Mouse (Mus musculus) naive thymus-derived CD4-positive, alpha-beta T cell, adult 2 months (primary cell): ENCODE measurements around the gene Hrh2.

Experiments
- DNase-seq: peaks from one replicate; pipeline ENCODE4 v3.0.0-alpha.2; 2011; ENCODE audit warnings: low read depth

Gene Hrh2

DNA sequence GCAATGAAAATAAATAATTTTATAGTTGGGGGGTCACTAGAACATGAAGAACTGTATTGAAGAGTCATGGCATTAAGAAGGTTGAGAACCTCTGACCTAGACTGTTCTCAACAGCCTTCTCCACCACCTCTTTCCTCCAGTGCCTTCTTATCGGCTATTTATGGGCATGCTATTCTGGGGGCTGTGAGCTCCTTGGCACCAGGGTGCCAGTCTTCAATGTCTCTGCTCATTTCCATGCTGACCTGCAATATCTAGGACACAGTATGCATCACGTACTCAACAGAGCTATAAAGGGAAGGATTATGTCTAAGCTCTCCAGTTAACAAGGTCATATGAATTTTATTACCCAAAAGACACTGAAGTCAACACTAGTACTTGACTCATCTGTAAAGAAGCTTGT, 14.6 kb upstream of the Hrh2 start:
- DNase-seq, result no peak

DNA sequence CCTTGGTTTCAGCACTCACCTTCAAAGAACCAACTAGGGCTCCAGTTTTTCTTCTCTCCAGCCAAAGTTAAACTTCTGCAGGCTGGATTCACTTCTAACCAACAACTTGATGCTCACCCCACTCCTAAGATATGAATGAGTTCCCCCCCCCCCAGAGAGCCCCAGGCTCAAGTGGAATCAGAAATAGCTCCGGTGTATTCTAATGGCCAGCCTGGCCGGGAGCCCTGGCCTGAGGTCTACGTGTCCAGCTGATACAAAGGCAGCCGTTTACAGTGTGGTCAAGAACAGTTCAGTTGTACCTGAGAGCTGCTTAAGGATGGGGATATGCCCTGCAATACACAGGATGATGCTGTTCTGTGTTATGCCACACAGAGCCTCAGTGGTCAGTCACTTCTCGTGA, 13.3 kb upstream of the Hrh2 start:
- DNase-seq, result no peak

DNA sequence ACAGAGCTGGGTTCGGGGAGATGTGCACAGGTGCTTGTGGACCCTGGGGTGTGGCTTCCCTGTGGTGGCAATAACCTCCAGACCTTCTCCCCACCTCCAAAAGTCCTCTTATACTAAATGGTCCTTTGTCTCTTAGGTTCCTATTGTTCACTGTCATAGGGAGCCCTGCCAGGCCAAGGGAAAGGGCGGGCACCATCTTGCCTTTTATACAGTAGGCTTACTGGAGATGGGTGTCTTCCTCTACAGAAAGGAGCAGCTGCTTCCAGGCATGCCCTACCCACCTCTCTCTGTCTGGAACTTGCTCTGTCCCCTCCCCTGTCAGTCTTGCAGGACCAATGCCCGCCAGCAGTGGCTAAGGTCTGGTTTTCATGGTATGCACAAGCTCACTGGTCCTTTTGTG, 12.0 kb upstream of the Hrh2 start:
- no peak for DNase-seq

DNA sequence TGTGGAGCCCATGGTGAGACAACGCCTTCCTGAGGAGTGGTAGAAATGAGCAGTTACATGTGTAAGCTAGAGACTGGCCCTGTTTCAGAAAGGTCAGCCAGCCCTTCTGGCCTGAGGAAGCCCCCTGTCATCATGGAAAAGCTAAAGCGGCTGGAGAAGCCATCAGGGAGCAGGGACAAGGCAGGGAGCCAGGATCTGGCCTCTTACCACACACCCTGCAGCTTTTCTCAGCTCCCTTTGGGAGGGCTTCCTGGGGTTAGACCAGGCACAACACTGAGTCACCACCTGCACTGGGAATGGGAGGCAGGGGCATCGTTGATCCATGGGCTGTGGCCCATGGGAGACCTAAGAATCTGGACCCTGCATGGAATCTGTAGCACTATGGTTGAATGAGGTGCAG, 11.5 kb upstream of the Hrh2 start:
- no peak for DNase-seq

DNA sequence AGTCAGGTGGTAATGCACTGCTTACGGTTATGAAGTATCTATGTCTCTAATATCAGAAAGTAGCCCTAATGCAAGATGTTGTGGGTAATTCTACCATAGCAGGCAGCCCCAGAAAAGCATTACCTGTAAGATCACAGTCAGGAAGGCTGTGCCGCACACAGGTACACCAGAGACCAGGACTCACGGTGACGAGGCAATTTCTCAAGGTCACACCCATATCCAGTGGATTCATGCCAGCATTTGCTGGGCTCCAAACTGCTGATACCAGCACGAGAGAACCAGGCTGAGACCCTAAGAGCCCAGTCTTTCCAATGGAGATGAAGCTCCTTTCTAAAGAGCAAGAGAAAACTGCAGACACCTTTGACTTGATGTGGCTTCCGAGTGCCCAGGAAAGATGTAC, 10.6 kb upstream of the Hrh2 start:
- no peak for DNase-seq

DNA sequence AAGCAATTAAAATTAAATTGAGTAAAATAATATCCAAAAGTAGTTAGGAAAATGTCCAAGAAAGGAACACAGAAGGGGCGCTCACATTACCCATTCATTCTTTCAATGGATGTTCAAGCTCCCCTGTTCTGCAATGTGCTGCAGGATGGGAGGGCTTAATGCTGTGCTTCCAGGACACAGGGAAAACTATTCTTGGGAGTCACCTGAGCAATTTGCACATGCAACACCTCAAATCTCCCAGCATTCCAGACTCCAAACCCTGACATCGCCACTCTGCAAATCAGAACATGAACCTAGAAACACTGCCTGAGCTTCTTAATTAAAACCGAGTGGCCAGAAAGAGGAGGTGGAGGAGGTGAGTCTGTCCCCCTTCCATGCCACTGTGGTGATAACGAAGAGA, 10.0 kb upstream of the Hrh2 start:
- no peak for DNase-seq

DNA sequence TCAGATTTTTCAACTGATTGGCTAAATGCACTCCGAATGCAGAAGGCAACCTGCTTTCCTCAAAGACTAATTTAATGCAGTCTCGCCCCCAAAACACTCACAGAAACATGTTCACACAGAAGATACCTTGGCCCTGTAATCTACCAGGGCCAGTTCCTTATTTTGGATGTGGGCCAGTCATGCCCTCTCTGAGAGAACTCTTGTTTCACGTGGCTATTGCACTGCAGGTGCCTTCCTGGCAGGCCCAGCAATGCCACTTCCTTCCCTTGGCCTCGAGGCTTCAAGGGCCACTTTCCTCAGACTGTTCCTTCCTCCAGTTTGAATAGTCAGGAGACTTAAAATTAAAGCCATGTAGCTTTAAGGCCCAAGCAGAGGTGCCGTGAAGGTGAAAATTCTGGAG, 5.5 kb upstream of the Hrh2 start:
- no peak for DNase-seq

DNA sequence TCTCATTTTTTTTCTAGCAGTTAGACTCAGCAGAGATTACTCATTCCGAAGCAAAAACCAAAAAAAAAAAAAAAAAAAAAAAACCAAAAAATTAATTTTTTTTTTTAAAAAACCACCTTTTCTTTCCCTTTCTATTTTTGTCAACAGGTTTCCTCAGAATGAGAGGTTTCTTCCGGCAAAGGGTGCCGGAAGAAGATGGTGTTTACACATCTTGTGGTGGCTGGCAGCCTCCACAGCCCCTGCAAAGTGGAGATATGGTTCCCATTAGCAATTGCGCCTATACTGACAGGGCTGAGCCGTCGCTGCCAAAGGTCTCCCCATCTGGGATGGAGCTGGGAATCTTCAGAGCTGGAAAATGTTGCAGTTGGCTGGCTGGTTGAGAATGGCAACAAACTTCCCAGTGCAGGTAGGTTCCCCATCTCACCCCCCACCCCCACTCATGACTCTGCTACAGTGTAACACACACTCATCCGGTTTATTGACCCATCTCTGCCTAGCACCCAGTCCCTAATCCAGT, 3.7 kb upstream of the Hrh2 start:
- DNase-seq, result peak; percentile 69

DNA sequence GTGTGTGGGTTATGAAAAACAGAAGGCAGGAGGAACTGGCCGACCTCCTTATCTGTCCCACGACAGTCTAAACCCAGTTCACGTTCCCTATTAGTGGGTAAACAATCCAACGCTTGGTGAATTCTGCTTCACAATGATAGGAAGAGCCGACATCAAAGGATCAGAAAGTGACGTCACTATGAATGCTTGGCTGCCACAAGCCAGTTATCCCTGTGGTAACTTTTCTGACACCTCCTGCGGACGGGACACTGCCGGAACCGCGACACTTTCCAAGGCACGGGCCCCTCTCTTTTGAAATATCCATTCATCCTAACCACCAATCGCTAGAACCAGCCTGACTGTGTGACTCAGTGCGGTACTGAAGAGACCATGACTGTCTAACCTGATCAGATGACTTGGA, 2.0 kb upstream of the Hrh2 start:
- peak; percentile 92 for DNase-seq

DNA sequence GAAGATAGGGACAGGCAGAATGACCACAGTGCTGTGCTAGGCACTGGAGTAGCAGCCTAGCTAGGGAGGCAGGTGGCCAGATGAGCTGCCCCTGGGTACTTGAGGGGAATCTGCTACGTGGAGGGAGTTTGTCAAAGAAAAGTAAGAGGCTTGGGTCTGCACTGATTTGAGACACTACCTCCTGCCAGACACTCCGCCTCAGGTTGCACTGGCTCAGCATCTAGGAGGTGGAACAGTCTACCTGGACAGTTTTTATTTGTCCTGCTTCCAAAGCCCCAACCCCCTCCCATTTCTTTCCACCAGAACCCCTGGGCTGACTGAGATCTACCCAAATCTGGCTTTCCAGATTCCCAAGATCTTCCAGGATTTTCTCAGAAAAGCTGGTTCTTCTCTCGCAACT, 748 bp upstream of the Hrh2 start:
- no peak for DNase-seq

DNA sequence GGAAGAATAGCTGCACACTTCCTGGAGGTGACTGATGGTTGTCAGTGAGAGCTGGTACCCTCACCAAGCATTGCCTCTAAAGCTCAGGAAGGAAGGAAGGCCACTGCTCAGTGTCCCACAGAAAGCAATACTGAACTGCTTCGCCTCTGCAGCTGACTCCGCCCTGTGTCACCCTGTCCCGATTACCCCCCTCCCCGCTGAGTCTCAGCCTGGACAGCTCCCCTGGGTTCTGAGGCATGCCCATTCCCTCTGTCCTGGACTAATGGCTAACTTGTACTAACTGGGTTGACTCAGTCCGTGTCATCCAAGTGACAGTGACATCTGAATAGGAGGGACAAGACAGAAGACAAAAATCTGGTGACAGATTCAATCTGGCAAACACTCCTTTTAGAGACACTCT, 1.7 kb downstream of the Hrh2 start:
- no peak for DNase-seq

DNA sequence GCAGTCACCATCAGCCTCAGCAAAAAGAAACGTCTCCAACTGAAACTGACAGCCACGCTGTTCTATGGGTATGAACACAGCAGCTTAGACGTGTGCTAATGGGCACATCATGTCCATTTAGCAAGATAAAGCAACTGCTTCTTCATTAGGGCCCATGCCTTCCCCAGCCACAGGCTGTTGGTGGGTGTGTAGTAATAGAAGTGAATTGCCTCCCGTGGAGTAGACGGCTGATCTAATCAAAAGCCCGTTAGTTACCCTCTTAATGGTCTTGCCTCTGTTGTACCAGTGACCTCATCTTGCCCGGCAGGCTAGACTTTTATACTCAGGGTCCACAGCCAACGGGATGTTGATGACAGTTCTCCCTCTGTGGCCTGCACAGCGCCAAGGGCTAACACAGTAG, 7.1 kb downstream of the Hrh2 start:
- DNase-seq, result no peak

DNA sequence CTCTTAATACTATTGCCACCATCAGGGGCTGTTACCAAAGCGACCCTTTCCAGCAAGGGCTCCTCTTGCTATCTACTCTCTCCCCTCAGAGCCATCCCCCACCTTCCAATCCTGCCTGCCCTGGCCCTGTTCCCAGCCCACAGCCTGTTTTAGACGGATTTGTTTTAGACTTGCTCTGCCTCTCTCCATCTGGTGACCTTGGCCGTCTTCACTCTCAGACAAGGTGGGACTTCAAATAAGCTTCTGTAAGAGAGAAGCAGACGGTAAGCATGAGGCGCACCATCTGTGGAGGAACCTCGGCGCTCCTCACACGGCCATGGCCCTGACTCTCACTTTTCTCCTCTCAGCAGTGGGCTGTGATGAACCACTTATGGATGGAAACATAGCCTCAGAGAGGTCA, 10.5 kb downstream of the Hrh2 start:
- no peak for DNase-seq

DNA sequence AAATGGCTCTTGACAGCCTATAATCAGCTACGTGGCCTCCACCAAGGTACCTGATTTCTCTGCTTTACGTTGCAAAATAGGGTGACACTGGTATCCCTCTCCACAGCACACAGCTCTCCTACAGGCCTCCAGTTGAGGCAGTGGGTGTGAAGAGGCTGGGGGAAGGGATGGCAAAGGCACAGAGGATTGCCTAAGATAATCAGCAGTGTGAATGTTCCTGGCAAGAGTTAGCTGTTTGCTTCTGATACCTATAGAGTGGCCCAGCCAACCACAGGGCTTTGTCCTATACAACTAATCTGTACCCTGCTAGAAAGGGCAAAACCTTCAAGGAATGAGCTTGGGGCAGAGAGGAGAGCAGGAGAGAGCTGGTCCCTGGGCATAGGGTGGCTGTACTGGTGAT, 11.5 kb downstream of the Hrh2 start:
- DNase-seq, result no peak

DNA sequence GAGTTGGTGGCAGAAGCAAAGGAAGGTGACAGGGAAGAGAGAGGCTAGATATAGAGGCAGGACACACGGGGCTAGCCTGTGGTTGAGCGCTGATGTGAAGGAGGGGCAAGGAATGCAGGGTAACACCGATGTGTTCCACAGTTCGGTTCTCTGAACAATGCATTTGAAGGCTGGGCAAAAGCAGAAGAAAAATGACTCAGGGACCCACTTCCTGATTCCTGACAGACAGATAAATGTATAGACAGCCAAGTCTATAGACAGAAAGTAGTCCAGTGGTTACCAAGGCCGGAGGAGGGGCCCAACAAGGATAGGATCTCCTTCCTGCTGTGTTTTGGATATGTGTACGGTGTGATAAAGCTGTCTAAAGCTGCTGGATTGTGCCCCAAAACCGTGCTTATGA, 13.3 kb downstream of the Hrh2 start:
- no peak for DNase-seq

DNA sequence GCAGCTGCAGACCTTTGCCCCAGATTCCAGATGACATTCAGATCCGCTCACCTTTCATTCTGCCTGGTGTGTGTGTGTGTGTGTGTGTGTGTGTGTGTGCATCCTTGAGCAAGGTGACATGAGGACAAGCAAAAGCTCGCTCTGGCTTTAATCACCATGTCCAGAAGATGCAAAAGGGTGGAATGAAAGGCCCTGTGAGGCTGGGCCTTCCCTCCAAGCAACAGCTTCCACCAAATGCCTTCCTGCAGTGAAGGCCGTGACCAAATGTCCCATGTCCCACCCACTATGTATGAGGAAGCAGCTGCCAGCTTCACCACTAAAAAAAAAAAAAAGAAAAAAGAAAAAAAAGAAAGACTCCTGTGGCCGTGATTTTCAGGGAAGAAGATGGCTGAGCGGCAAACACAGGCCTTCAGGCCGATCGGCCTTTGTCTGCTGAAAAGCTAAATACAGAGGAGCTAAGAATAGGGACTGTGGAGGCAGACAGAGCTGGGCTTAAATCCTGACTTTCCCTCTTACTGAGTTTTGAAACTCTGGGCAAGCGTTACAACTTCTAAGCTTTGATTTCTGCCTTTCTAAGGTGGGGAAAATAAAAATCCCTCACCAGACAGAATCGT, 14.3 kb downstream of the Hrh2 start:
- DNase-seq, result no peak

DNA sequence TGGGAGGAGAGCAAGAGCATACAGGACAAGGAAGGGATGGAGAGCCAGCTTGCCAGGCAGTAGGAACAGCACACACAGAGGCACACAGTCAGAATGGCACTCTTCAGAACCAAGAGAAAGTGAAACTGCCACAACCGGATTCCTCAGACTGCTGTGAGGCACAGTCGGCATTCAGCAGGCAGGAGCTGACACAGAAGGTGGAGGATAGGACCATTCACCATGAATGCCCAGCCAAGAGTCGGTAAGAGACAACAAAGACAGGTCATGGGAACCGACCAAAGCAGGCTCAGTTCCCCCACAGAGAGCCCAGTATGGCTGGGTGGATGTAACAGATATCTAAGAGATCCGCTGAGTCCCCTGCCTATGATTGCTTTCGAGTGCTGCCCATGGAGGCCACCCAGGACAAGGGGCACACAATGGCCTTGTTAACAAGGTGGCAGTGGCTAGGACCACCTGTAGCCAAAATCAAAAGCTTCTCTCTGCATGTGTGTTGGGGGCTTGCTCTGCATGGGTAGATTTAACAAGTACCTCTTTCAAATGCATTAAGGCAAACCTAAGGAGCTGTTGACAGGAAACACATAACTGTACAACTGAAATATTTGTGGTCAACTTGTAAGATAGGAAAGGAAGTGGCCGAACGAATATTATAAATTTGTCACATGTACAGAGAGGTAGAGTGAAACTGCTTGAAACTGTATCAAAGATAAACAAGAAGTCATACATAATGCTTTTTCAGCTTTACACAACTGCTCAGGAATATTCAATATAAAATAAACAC, 17.7 kb downstream of the Hrh2 start:
- DNase-seq, result peak; percentile 76

DNA sequence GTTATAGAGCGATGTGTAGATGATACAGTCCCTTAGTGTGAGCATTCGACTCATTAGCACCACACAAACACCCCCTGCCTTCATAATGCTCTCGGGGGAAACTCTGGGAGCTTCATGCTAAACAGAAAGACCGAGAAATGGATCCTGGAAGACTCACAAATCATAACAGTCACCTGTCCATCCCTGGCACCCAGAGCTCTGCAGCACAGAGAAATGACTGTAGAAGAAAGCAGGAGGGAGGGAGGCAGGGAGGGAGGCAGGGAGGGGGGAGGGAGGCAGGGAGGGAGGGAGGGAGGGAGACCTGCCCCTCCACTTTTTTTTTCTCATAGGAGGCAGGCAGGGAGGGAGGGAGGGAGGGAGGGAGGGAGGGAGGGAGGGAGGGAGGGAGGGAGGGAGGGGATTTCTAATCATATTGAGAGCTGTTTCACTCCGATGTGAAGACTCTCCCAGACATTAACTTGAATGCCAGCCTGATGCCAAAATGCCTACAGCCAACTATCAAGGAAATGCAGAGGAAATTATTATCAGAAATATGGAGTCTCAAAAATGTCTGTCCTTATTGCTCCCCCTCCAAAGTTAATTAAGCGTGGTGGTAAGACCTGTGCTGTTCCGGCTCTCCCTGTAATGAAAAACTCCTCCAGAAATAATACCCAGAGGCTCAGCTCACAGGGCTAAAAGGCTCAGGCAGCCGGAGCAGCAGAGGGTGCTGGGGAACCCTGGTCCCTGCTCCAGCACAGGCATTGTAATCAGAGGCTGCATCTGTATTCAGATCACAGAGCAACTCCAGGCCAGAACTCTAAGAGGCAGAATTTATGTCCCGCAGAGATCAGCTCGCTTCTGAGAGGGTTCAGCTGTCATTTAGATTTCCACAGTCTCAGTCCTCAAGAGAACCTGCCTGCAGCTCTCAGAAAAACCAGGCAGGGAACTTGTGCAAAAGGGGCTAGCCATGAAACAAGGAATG, 19.9 kb downstream of the Hrh2 start:
- DNase-seq, result no peak

DNA sequence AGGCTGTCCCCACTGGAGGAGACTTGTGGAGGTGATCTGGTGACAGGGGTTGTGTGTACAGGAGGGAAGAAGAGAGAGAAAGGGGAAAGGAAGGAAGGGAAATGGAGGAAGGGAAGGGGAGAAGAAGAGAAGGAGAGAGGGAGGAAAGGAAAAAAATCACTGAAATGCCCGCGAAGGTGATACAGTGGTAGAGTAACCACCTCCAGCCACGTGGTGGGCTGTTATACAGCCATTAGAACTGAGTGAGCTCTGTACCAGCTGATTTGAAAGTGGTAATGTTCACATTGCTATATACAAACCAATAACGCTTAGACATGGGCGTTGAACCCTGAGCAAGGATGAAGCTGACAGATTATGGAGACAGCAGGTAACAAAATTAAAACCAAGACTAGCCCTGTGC, 20.6 kb downstream of the Hrh2 start:
- DNase-seq, result no peak

DNA sequence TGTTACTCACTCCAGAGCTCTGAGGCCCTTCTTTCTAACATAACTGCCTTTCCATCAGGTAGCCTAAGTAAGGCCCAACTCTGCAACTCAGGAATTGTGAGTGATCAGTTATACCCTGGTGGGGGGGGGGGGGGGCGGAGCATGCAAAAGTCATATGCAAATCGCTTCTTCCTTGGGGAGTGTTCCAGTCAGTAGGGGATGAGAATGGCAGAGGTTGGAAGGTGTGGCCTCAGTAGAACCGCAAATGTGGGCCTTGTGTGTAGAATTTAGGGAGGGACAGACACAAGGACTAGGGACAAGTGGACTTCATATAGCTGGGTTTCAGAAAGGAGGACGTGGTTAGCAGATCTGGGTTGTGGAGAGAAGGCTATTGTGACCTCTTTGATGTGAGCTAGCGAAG, 23.3 kb downstream of the Hrh2 start:
- DNase-seq, result no peak

DNA sequence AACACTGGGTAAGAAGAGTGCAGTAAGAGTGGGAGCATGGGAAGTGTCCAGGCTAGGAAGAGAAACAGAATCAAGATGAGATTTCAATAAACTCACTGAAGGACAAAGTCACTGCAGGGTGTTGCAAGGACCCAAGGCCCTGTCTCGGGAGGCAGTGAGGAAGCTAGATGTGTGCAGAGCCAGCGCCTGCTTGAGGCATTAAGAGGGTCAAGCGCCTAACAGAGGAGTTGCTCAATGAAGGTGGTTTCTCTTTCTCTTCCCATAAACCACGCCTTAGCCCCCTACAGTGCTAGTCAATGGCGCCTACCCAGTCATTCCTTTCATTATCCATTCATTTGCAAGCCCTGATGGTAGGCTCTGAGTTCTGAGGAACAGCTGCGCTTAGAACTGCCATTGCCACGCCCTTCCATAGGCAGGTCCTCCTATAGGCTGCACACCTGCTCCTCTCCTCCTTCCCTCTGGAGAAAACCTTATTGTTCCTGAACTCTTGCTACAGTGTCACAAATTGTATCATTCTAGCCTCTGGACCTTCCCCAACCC, 23.9 kb downstream of the Hrh2 start:
- no peak for DNase-seq

DNA sequence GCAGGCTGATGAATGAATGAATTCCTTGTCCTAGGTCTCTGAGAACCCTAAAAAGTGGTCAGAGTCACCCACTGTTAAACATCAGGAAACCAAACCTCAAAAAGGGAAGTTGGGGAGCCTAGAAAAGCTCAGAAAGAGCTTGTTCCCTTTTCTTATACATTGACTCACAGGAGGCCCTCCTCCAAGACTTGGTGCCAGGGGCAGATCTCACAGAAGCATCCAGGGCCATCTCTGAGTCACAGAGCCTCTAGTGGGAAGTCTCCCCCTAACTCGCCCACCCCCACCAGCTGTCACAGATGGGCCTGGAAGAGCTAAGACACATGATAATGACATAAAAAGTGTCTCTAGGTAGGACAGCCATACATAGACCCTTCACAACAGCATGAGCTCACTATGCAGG, 26.4 kb downstream of the Hrh2 start:
- no peak for DNase-seq
